Mouse (Mus musculus) small intestine, adult 2 months (tissue): ENCODE data around the gene Gm3250.
"Not testable (repeated sequence)": the region's sequence is repeated elsewhere in the genome, so short reads cannot be mapped to it uniquely, and the experiment has no call there.

Experiments used
- CTCF ChIP-seq: fragments of 200-500 bp; IDR thresholded peaks from 2 replicates; pipeline ENCODE4 v1.5.1; 2012; ENCODE audit warnings: low read depth, mild to moderate bottlenecking, control low read depth, inconsistent platforms, low read length, moderate library complexity, mixed read lengths; ENCODE audit not compliant: insufficient replicate concordance, insufficient read length; ENCODE audit errors: extremely low read depth
- POLR2A ChIP-seq: fragments of 200-500 bp; IDR thresholded peaks from 2 replicates; pipeline ENCODE4 v1.6.1; 2012; ENCODE audit warnings: low read depth, mild to moderate bottlenecking, control low read depth, inconsistent platforms, low read length, moderate library complexity

GRCm38 (mm10) chr10:77751254-77751653, 31.1 kb downstream of the Gm3250 start, which contains the start of gene Gm9736:
- not testable (repeated sequence) for TF ChIP-seq CTCF, POLR2A
